Mouse (Mus musculus) urinary bladder, postnatal 14 days (tissue): ENCODE results near the gene Tmbim7.

Experiments used
- DNase-seq: peaks from one replicate; pipeline ENCODE4 v3.0.0; 2021; ENCODE audit warnings: low spot score

Tmbim7 gene

DNA sequence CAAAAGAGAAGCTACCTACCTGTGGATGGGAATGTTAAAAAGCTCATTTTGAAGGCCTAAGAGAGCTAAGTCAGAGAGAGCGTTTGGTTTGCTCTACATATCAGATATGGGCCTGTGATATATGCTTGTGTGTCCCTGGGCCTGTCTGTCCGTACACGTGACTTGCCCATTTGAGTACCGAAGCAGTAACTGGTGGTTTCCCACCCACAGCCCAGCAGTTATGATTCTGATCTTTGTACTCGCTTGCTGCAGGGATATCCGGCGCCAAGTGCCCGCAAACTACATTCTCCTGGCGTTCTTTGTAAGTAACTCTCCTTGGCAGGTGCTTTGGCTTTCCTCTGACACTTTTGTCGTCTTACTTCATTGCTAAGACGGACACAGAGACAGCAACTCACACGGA, 15.6 kb downstream of the Tmbim7 start:
- no peak for DNase-seq

DNA sequence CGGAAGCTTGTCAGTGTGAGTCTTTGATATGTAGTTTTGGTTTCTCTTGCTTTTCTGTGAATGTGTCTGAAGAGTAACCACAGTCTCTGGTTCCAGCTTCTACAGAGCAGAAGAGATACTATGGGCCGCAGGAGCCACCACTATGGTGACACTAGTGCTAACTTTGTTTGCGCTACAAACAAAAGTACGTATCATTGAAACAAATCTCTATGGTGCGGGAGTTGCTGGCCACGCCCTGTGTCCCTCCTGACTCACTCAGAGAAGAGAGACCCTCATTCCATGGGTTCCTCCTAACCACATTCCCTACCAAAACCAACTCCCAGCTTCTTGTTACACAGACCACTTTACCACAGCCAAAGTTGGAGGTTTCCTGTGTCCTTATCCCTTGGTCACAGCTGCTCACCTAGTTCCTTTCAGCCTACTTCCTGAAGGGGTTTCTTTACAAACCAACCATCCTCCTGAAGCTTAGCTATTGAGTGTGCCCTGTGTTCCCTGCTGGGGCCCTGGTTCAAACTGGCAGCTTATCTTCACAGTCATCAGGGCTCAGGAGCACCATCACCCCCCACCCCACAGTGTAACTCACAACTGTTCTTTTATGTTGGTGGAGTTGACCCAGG, 19.1 kb downstream of the Tmbim7 start:
- DNase-seq, result no peak

DNA sequence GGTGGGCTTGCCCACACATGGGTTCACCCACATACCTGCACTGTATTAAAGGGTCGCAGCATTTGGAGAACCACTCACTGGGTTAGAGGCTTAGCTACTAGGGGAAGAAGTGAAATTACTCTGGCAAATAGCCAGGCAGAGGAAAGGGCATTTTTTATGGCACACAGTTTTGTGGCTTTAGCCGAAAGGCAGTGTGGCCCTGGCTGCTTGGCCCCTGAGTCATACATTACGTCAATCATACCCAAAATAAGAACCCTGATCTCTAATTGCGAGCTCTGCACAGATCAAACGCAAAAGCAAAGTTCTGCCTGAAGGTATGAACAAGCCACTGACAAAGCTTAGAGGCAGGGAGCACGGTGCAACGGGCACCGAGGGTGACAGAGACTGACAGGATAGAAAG, 37.3 kb downstream of the Tmbim7 start:
- no peak for DNase-seq

DNA sequence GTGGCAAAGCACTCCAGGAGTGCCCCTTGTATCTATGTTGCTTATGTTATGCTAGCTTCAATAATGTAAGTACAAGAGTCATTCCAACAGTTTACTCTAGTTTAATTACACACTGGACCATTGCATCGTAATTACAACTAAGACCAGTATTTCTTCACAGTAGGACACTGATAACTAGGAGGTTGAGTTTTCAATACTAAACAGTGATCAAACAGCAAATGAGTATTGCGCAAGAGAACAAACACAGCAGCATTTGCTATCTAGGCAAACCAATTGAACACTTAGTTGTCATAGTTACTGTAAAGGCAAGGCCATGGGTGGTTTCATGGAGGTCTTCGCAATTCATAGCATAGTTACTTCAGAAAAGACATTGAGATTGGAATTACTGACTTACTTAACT, 40.3 kb downstream of the Tmbim7 start:
- no peak for DNase-seq

DNA sequence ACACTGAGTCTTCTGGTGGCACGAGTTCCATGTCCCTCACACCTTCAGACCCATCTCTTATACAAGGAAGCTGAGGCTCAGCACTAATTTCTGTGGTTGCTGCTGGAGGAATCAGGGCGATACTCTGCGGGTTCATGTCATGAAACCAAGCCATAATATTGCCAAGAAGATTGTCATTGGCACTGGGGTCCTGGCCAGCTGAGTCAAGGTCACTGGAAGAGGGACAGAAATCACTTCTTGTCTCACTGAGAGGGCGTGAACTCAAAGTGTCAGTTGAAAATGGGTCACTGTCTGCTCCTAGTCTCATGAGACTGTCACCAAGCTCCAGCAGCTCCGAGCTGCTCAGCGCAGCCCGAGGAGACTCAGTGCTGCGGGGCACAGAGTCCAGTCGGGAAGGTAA, 42.0 kb downstream of the Tmbim7 start:
- DNase-seq, result no peak

DNA sequence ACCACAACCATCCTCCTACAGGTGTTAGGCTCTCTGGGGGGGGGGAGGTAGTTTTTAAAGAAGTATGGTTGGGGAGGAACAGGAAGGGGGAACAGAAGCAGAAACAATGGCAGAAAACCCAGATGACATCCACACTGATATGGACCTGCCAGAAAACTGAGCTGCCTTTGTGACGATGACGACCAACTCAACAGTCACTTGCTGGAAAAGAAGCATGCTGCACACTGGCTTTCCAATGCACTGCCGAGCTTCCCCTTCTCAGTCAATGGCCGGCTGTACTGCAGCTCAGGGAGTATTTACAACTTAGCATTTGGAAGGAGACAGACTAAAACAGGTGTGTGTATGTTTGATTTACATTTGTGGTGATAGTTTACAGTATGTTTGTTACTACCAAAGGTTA, 44.2 kb downstream of the Tmbim7 start:
- DNase-seq, result no peak

DNA sequence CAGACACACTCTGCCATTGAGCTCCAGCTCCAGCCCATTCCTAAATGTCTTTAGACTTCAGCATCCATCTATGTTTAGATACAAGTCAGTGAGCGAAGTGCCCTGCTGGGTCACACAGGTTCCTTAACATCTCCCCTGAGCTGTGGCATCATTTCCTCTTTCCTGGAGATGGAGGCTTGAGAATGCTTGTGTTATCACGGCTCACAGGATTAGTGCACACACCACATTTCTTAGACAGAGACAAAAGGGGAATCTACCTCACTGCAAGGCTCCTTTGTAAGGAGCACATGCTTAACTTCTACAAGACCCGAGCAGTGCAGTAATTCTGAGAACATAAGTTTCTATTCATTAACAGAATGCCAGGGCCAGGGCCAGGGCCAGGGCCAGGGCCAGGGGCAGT, 45.0 kb downstream of the Tmbim7 start:
- no peak for DNase-seq

DNA sequence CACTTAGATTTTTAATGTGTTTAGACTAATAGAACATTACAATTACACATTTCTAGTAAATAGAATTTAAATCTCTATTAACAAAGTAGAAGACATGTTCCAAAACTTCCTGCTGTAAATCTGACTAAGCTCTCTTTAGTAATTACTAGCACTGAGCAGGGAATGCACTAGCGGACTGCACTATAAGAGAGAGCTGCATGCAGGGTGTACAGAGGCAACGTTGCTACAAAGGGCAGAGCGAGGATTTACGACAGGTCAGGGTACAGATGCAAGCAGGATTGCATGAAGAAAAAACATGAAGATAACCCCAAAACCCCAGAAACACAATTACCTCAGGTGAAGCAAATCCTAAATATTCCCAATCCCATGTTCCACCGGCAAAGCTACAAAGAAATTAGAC, 49.0 kb downstream of the Tmbim7 start:
- DNase-seq, result no peak

DNA sequence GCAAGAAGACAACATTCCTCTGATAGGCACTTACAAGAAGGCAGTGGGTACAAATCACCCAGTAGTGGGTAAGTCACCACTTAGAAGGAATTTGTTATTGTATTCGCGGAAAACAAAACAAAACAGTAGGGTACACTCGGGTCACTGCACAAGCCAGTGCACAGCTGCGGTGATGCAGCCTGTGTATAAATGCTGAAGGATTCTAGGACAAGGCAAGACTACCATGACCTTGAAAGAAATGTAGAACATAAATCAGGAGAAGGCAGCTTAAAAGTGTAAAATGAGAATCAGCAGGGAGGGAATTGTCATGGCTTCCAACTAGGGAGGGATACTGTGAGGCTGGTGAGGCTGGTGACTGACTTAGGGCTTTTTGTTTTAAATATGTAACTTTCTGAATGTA, 51.2 kb downstream of the Tmbim7 start:
- DNase-seq, result no peak

DNA sequence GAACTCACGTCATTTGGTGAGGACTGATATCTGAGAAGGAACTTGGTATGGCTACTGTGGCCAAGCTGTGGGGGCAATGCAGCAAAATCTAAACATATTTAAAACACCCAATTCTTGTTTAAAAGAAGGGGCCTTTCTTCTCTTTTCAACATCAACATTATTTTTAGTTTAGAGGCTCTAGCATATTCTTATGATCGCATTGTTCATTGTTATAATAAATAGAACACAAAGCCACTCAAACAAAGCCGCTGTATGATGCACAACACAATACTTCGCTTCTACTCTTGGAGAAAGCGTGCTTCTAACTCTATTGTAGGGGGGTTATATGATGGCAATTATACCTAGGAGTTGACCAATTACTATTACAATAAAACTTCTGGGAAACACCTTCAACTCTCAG, 64.8 kb downstream of the Tmbim7 start:
- DNase-seq, result no peak

DNA sequence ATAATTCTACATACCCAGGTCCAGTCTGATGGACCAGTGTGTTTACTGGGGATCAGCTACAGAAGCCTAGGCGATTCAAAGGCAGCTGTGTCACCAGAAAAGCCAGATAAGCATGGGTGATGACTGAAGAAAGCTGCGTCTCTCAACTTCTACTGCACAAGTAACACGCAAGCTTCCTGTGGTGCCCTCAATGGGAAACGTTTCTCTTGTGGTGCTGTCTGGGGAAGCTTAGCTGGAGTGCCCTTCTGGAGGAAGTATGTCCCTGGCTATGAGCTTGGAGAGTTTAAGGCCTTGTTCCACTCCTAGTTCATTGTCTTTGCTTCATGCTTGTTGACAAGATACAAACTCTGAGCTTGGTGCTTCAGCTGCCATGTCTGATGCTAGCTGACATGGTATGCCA, 68.4 kb downstream of the Tmbim7 start:
- DNase-seq, result no peak

DNA sequence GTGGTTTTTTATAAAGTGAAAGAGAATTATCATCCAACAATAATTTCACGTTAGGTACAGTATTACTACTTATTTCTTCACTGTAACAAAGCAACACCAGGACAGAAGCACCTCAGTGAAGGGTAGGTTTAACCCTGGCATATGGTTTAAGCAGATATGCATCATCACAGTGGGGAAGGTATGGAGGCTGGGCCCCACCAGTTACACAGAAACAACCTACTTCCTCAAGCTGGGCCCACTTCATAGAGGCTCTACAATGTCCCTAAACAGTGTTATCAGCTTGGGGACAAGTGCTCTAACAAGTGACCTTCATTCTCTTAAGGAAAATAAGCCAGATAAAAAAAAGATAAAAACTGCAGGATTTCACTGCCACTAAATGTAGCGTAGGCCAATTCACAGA, 71.9 kb downstream of the Tmbim7 start:
- DNase-seq, result no peak

DNA sequence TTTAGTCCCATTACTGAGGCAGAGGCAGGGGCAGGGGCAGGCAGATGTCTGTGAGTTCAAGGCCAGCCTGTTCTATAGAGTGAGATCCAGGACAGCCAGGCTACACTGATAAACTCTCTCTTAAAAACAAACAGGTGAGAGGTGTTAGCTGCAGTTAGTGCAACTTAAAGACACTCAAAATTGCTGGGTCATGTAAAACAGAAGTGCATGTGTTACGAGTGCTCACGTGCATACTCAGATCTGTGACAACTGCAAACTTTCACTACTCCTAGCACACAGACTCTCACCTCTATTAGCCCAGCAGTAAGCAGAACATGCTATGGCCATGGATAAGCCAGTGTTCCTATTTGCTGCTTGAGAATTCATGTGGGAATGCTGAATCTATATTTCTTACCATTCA, 72.4 kb downstream of the Tmbim7 start:
- no peak for DNase-seq

DNA sequence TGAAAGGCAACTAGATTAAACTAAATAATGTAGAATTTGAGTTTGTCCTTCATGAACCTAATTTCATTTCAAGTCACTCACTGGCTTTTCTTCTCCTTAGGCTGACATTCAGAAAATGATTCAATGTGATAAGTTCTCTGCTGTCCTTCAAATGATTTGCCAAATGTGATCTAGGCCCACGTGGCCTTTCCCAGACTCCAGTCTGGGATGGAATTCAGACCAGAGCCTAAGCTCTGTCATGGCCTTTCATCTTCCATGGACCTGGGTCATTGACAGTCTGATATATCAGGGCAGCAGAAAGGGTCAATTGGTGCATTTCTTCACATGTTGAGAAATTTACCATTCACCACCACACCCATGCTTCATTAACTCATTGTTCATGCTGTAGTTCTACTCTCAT, 74.5 kb downstream of the Tmbim7 start:
- DNase-seq, result no peak

DNA sequence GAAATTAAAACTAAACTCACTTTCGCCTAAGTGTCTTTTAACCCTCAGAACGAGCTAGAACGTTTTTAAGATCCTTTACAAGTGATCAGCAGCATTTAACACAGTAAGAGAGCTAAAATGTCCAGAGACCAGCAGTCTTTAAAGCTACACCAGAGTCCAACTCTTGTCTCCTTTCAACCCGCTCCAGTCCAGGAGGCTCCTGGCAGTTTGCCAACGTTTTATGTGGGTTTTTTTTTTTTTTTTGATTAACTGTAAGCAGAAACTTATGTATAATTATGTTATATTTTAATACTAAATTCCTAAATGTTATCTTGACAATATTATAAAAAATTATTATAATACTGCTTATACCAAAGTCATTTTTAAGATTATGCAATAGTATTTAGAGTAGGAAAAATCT, 77.8 kb downstream of the Tmbim7 start:
- no peak for DNase-seq
